Mouse (Mus musculus) kidney, adult 2 months (tissue): Measurements from ENCODE around the gene Ttll5. TPM values are rescaled to one million over a fixed set of nuclear protein-coding genes. Genes with fewer than 3 reads are reported as not detected.

Source experiments
- DNase-seq: peaks from one replicate; pipeline ENCODE4 v3.0.0; 2021
- H3K27ac ChIP-seq: fragments of 200-500 bp; 2 replicates; pipeline ENCODE4 v1.5.1; 2012; ENCODE audit warnings: low read depth, low read length, control low read depth, inconsistent platforms; ENCODE audit not compliant: insufficient read depth
- H3K27me3 ChIP-seq: fragments of 200-500 bp; replicated peaks from 2 replicates; pipeline ENCODE4 v1.6.1; 2012; ENCODE audit warnings: mild to moderate bottlenecking, moderate library complexity, low read length, inconsistent platforms; ENCODE audit not compliant: control insufficient read depth, insufficient read depth
- H3K36me3 ChIP-seq: fragments of 200-500 bp; 2 replicates; pipeline ENCODE4 v1.6.1; 2012; ENCODE audit warnings: mild to moderate bottlenecking, moderate library complexity, low read length, inconsistent platforms; ENCODE audit not compliant: control insufficient read depth, insufficient read depth
- H3K4me1 ChIP-seq: fragments of 200-500 bp; 2 replicates; pipeline ENCODE4 v1.6.1; 2011; ENCODE audit warnings: low read length; ENCODE audit not compliant: control insufficient read depth, insufficient read depth
- H3K4me3 ChIP-seq: fragments of 200-500 bp; 2 replicates; pipeline ENCODE4 v1.5.1; 2011; ENCODE audit warnings: mild to moderate bottlenecking, low read depth, low read length, control low read depth; ENCODE audit not compliant: insufficient read depth
- CTCF ChIP-seq: fragments of 200-500 bp; conservative IDR thresholded peaks from 2 replicates; pipeline ENCODE4 v1.5.1; 2011; ENCODE audit warnings: low read depth, mild to moderate bottlenecking, control low read depth, low read length, moderate library complexity, mixed read lengths; ENCODE audit not compliant: insufficient read depth, insufficient read length
- POLR2A ChIP-seq: fragments of 200-500 bp; IDR thresholded peaks from one replicate; pipeline ENCODE4 v1.6.1; 2011; ENCODE audit warnings: low read depth, low read length, control low read depth
- WGBS: fragments of 180-500 bp; shearing (Covaris S2); methylation state at CpG from one replicate; pipeline ENCODE4 v1.1.7; 2018; 5-methylcytosine and 5-hydroxymethylcytosine counted together
- polyA plus RNA-seq: library from polyadenylated mRNA; depleted of rRNA; stranded (reverse); fragments of >200 nt; gene quantifications from 2 replicates; pipeline ENCODE4 v1.2.3, GENCODE M21; 2012

Gene Ttll5
- polyA plus RNA-seq, 1 experiment = 12.9 TPM

- DNase-seq = no peak
- TF ChIP-seq CTCF (no peak), POLR2A (no peak)
- H3K4me1 ChIP-seq = no peaks in the 10 kb centered on the region
- H3K27me3 ChIP-seq = no peaks in the 10 kb centered on the region
- WGBS = 91% methylated on average over 3 of the region's 3 CpGs
- no peak overlapping the region for H3K4me3 ChIP-seq
- H3K36me3 ChIP-seq = no peaks in the 10 kb centered on the region
- no peak overlapping the region; the same call in 1 of the 2 replicates for H3K27ac ChIP-seq
Observed at GRCm38 (mm10) chr12:85885024-85885423, 60.6 kb downstream of the Ttll5 start.

GRCm38 (mm10) chr12:85890054-85890453 is 65.6 kb downstream of the Ttll5 start:
- Histone ChIP-seq H3K27ac (no peak overlapping the region), H3K27me3 (no peaks in the 10 kb centered on the region), H3K4me3 (no peak overlapping the region), H3K4me1 (no peaks in the 10 kb centered on the region), H3K36me3 (0 out of 2 replicates have a peak, but pooled peaks cover 1% of the 10 kb centered on the region)
- 80% methylated on average over 4 of the region's 4 CpGs for WGBS
- no peak for DNase-seq
- TF ChIP-seq CTCF (no peak), POLR2A (no peak)

GRCm38 (mm10) chr12:85903986-85904385 is 79.5 kb downstream of the Ttll5 start:
- WGBS = 96% methylated on average over 6 of the region's 6 CpGs
- Histone ChIP-seq H3K27ac (no peak overlapping the region), H3K27me3 (no peaks in the 10 kb centered on the region), H3K4me1 (no peaks in the 10 kb centered on the region), H3K4me3 (no peak overlapping the region), H3K36me3 (no peaks in the 10 kb centered on the region)
- TF ChIP-seq CTCF (no peak), POLR2A (no peak)
- DNase-seq = no peak

GRCm38 (mm10) chr12:85905666-85906065 is 81.2 kb downstream of the Ttll5 start:
- H3K36me3 ChIP-seq = no peaks in the 10 kb centered on the region
- H3K27ac ChIP-seq = no peak overlapping the region
- WGBS = 100% methylated on average over 2 of the region's 2 CpGs
- no peaks in the 10 kb centered on the region for H3K27me3 ChIP-seq
- no peak for DNase-seq
- no peak for TF ChIP-seq POLR2A
- TF ChIP-seq CTCF = no peak
- no peak overlapping the region for H3K4me3 ChIP-seq
- no peaks in the 10 kb centered on the region for H3K4me1 ChIP-seq

GRCm38 (mm10) chr12:85907896-85908295 is 83.4 kb downstream of the Ttll5 start:
- no peak overlapping the region for H3K4me3 ChIP-seq
- H3K36me3 ChIP-seq = no peaks in the 10 kb centered on the region
- WGBS = 85% methylated on average over 3 of the region's 3 CpGs
- no peaks in the 10 kb centered on the region for H3K27me3 ChIP-seq
- no peak for DNase-seq
- no peaks in the 10 kb centered on the region for H3K4me1 ChIP-seq
- TF ChIP-seq CTCF (no peak), POLR2A (no peak)
- H3K27ac ChIP-seq = no peak overlapping the region

- 75% methylated on average over 6 of the region's 6 CpGs for WGBS
- DNase-seq = no peak
- no peak overlapping the region for H3K4me3 ChIP-seq
- no peaks in the 10 kb centered on the region for H3K36me3 ChIP-seq
- no peak overlapping the region for H3K27ac ChIP-seq
- no peaks in the 10 kb centered on the region for H3K27me3 ChIP-seq
- H3K4me1 ChIP-seq = no peaks in the 10 kb centered on the region
- TF ChIP-seq CTCF = no peak
- no peak for TF ChIP-seq POLR2A
Observed at GRCm38 (mm10) chr12:85910811-85911210, 86.4 kb downstream of the Ttll5 start.

- Histone ChIP-seq H3K4me3 (no peak overlapping the region), H3K27me3 (no peaks in the 10 kb centered on the region), H3K4me1 (no peaks in the 10 kb centered on the region), H3K27ac (no peak overlapping the region), H3K36me3 (no peaks in the 10 kb centered on the region)
- TF ChIP-seq POLR2A (no peak), CTCF (no peak)
- WGBS = 90% methylated on average over 13 of the region's 13 CpGs
- no peak for DNase-seq
Observed at GRCm38 (mm10) chr12:85912712-85913504, 88.4 kb downstream of the Ttll5 start.
